Mouse (Mus musculus) stomach, embryonic 14.5 days (tissue): ENCODE results near the gene Plekhg4. TPM values are rescaled to one million over a fixed set of nuclear protein-coding genes. Genes with fewer than 3 reads are reported as not detected.
A peak's percentile ranks its signal among the peaks of the same experiment; 100 is the strongest.

ENCODE experiments used
- ATAC-seq: fragments of 200-750 bp; cut with Nextera tagmentation; 2 replicates; pipeline ENCODE4 v1.8.0; 2017; ENCODE audit warnings: low read depth, moderate TSS enrichment; ENCODE audit not compliant: insufficient number of reproducible peaks, insufficient read depth, low FRiP score
- H3K27ac ChIP-seq: fragments of 300-500 bp; sonication (generic); 2 replicates; pipeline ENCODE4 v1.5.1; 2014; ENCODE audit warnings: mild to moderate bottlenecking, low read length, moderate library complexity, mixed read lengths
- H3K27me3 ChIP-seq: fragments of 300-500 bp; sonication (generic); 2 replicates; pipeline ENCODE4 v1.6.1; 2014; ENCODE audit warnings: low read length, control low read depth, mixed read lengths; ENCODE audit not compliant: control insufficient read depth, insufficient read depth
- H3K36me3 ChIP-seq: fragments of 300-500 bp; sonication (generic); 2 replicates; pipeline ENCODE4 v1.6.1; 2014; ENCODE audit warnings: mild to moderate bottlenecking, control low read depth, low read length, moderate library complexity, mixed read lengths; ENCODE audit not compliant: control insufficient read depth, insufficient read depth
- H3K4me1 ChIP-seq: fragments of 300-500 bp; sonication (generic); 2 replicates; pipeline ENCODE4 v1.6.1; 2014; ENCODE audit warnings: low read length, control low read depth, mixed read lengths; ENCODE audit not compliant: control insufficient read depth, insufficient read depth
- H3K4me2 ChIP-seq: fragments of 300-500 bp; sonication (generic); replicated peaks from 2 replicates; pipeline ENCODE4 v1.6.1; 2014; ENCODE audit warnings: low read depth, low read length, control low read depth
- H3K4me3 ChIP-seq: fragments of 300-500 bp; sonication (generic); 2 replicates; pipeline ENCODE4 v1.5.1; 2014; ENCODE audit warnings: low read depth, low read length, control low read depth
- H3K9ac ChIP-seq: fragments of 300-500 bp; sonication (generic); replicated peaks from 2 replicates; pipeline ENCODE4 v1.6.1; 2014; ENCODE audit warnings: low read depth, mild to moderate bottlenecking, control low read depth, low read length, moderate library complexity, mixed read lengths
- H3K9me3 ChIP-seq: fragments of 300-500 bp; sonication (generic); 2 replicates; pipeline ENCODE4 v1.6.1; 2016; ENCODE audit warnings: low read depth, low read length, control low read depth; ENCODE audit not compliant: control insufficient read depth
- WGBS: fragments of 180-500 bp; shearing (Covaris S2); extraction: QIAGEN DNeasy Blood & Tissue Kit; methylation state at CpG from one replicate; pipeline ENCODE4 v1.1.7; 2014; 5-methylcytosine and 5-hydroxymethylcytosine counted together
- polyA plus RNA-seq: library from polyadenylated mRNA; unstranded; fragments of >200 nt; fragmentation: Nextera tagmentation; extraction: Ambion mirVana; gene quantifications from 2 replicates; pipeline ENCODE4 v1.2.1, GENCODE M21; 2014

Plekhg4 gene
- polyA plus RNA-seq, 1 experiment from 2014 or later: 0.64 TPM

DNA sequence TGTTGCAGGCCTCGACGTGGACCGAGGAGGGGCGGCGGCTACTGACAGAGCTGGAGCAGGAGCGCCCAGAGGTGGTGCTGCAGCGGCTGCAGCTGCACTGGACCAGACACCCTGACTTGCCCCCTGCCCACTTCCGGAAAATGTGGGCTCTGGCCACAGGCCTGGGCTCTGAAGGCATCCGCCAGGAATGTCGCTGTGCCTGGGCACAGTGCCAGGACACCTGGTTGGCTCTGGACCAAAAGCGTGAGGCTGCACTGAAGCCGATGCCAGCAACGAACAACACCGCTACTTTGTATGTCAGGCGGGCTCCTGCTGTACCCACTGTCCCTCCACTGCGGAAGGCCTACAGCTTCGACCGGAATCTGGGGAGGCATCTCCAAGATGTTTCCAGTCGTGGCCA lies 5.6 kb downstream of the Plekhg4 start:
- ATAC-seq: peak; percentile 44; the same call in 1 of the 2 replicates
- Histone ChIP-seq H3K4me2 (no peak overlapping the region), H3K9ac (no peak overlapping the region), H3K27me3 (no peaks in the 10 kb centered on the region), H3K27ac (no peak overlapping the region), H3K9me3 (no peaks in the 10 kb centered on the region), H3K36me3 (no peaks in the 10 kb centered on the region), H3K4me1 (0 out of 2 replicates have a peak, but pooled peaks cover 7% of the 10 kb centered on the region), H3K4me3 (no peak overlapping the region)
- WGBS: 58% methylated on average over 19 of the region's 19 CpGs

DNA sequence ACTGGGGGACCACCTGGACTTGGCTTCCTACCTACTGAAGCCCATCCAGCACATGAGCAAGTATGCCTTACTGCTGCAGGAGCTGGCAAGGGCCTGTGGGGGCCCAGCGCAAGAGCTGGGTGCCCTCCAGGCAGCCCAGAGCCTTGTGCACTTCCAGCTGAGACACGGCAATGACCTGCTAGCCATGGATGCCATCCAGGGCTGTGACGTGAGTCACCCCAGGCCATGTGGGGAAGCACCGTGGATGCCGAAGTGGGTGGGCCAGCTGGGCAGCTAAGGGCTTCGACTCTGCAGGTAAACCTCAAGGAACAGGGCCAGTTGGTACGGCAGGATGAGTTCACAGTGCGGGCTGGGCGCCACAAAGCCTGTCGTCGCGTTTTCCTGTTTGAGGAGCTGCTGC lies 7.2 kb downstream of the Plekhg4 start:
- 71% methylated on average over 12 of the region's 12 CpGs for WGBS
- no peaks in the 10 kb centered on the region for H3K9me3 ChIP-seq
- no peaks in the 10 kb centered on the region for H3K27me3 ChIP-seq
- no peak overlapping the region for H3K4me3 ChIP-seq
- no peaks in the 10 kb centered on the region for H3K36me3 ChIP-seq
- no peak overlapping the region for H3K9ac ChIP-seq
- no peak overlapping the region for H3K4me2 ChIP-seq
- no peak for ATAC-seq
- no peak overlapping the region for H3K27ac ChIP-seq
- 0 out of 2 replicates have a peak, but pooled peaks cover 7% of the 10 kb centered on the region for H3K4me1 ChIP-seq

GRCm38 (mm10) chr8:105384070-105384469 lies 11.0 kb downstream of the Plekhg4 start:
- Histone ChIP-seq H3K4me1 (no peaks in the 10 kb centered on the region), H3K36me3 (no peaks in the 10 kb centered on the region), H3K27ac (no peak overlapping the region), H3K4me3 (no peak overlapping the region), H3K4me2 (no peak overlapping the region), H3K27me3 (no peaks in the 10 kb centered on the region), H3K9ac (no peak overlapping the region), H3K9me3 (no peaks in the 10 kb centered on the region)
- 97% methylated on average over 2 of the region's 2 CpGs for WGBS
- ATAC-seq: no peak

- Histone ChIP-seq H3K27ac (no peak overlapping the region), H3K4me2 (no peak overlapping the region)
These were observed 14.1 kb downstream of the Plekhg4 start for GRCm38 (mm10) chr8:105387151-105387550.

DNA sequence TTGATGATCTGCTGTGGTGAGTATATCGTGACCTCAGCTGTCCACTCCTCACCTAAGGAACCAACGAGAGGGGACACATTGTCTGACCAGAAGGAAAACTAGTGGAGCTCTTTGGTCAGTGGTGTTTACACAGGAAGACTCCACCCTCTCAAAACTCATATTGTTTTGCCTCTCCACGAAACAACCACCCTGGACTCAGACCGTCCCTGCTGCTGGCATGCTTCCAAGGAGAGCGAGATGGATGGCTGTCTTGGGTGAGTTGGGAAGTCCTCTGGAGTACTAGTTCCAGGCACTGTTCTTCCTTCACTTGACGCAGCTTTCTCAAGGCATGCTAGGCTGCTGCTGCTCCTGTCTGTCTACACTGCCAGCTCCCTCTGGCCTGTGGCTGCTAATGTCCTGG lies 16.0 kb downstream of the Plekhg4 start:
- WGBS: 54% methylated on average over 6 of the region's 6 CpGs
- H3K4me3 ChIP-seq: no peak overlapping the region
- no peak overlapping the region for H3K9ac ChIP-seq
- H3K4me1 ChIP-seq: no peaks in the 10 kb centered on the region
- no peak overlapping the region for H3K27ac ChIP-seq
- no peaks in the 10 kb centered on the region for H3K36me3 ChIP-seq
- H3K27me3 ChIP-seq: no peaks in the 10 kb centered on the region
- no peak overlapping the region for H3K4me2 ChIP-seq
- H3K9me3 ChIP-seq: no peaks in the 10 kb centered on the region
- no peak for ATAC-seq

More at GRCm38 (mm10) chr8:105387151-105387550, 14.1 kb downstream of the Plekhg4 start:
- no peaks in the 10 kb centered on the region for H3K36me3 ChIP-seq
- H3K27me3 ChIP-seq: no peaks in the 10 kb centered on the region
- H3K4me3 ChIP-seq: no peak overlapping the region
- no peaks in the 10 kb centered on the region for H3K9me3 ChIP-seq
- no peaks in the 10 kb centered on the region for H3K4me1 ChIP-seq
- no peak for ATAC-seq
- no peak overlapping the region for H3K9ac ChIP-seq
- 50% methylated on average over 1 of the region's 1 CpGs for WGBS

DNA sequence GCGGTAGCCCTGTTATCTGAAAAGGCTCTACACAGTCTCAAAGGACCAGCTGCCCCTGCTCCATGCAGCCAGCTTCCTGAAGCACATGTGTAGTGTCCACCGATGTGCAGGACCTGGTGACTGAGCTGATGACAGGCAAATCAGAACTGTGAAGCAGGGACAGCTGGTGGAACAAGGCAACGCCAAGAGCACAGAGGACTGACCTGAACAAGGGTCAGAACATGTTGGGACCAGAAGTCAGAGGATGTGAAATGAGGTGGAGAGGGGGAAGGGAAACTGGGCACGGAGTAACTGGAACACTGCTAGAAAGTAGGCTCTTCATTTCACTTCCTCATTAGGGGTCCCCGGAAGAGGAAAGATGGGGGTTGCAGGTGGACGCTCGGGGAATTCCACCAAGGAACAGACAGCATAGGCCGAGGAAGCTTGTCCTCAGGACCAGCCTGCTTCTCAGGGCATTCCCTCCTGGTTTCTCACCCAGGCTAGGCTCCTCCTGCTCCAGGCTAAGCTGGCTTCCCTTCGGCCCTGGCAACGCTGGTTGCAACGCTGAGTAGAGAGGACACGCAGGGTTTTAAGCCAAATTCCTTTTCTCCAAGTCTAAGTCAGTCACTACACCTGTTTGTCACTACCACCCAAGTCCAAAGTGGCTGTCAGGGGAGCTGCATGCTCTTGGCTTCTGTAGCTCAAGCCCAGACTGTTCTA lies 20.2 kb downstream of the Plekhg4 start:
- no peak for ATAC-seq
- WGBS: 87% methylated on average over 12 of the region's 12 CpGs
- Histone ChIP-seq H3K4me3 (no peak overlapping the region), H3K36me3 (no peaks in the 10 kb centered on the region), H3K9ac (no peak overlapping the region), H3K9me3 (no peaks in the 10 kb centered on the region), H3K27me3 (no peaks in the 10 kb centered on the region), H3K4me1 (no peaks in the 10 kb centered on the region), H3K27ac (no peak overlapping the region), H3K4me2 (no peak overlapping the region)

- no peak for ATAC-seq
- Histone ChIP-seq H3K4me3 (no peak overlapping the region), H3K9ac (no peak overlapping the region), H3K4me2 (no peak overlapping the region), H3K27ac (no peak overlapping the region), H3K27me3 (no peaks in the 10 kb centered on the region), H3K9me3 (no peaks in the 10 kb centered on the region), H3K4me1 (no peaks in the 10 kb centered on the region), H3K36me3 (no peaks in the 10 kb centered on the region)
- WGBS: 70% methylated on average over 7 of the region's 7 CpGs
These were observed 20.8 kb downstream of the Plekhg4 start for GRCm38 (mm10) chr8:105393915-105394314.

DNA sequence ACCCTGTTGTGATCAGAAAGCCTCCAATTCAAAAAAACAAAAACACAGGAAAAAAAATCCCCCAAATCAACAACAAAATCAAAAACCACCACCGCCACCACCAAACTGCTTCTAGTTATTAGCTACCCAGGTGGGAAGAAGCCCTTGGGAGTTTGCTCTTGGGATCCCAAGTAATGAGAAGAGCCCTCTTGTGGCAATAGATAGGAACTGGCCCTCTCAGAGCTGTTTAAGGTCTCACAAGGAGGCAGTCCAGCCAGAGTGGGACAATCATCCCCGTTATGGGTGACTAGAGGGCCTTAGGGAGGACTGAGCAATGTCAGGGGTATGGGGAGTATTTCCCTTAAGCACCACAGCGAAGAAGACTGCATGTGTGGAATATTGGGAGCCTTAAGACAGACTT lies 24.7 kb downstream of the Plekhg4 start:
- H3K27me3 ChIP-seq: no peaks in the 10 kb centered on the region
- H3K9me3 ChIP-seq: no peaks in the 10 kb centered on the region; the same call in 1 of the 2 replicates
- ATAC-seq: no peak
- no peak overlapping the region for H3K4me3 ChIP-seq
- no peaks in the 10 kb centered on the region for H3K36me3 ChIP-seq
- whole genome bisulfite sequencing: 34% methylated on average over 3 of the region's 3 CpGs
- no peak overlapping the region for H3K4me2 ChIP-seq
- H3K27ac ChIP-seq: no peak overlapping the region
- no peaks in the 10 kb centered on the region for H3K4me1 ChIP-seq
- no peak overlapping the region for H3K9ac ChIP-seq

- Histone ChIP-seq H3K9me3 (no peaks in the 10 kb centered on the region; the same call in 1 of the 2 replicates), H3K36me3 (no peaks in the 10 kb centered on the region), H3K27ac (no peak overlapping the region), H3K4me2 (no peak overlapping the region), H3K4me1 (no peaks in the 10 kb centered on the region), H3K4me3 (no peak overlapping the region), H3K9ac (no peak overlapping the region), H3K27me3 (no peaks in the 10 kb centered on the region)
- no peak for ATAC-seq
- 88% methylated on average over 5 of the region's 5 CpGs for WGBS
These were observed 26.9 kb downstream of the Plekhg4 start for GRCm38 (mm10) chr8:105400016-105400415.
